Mouse (Mus musculus) liver, postnatal 0 days (tissue): ENCODE results near the gene Pkd1l2.

Experiments used
- CTCF ChIP-seq: sonication (generic); IDR thresholded peaks from 2 replicates; pipeline ENCODE4 v1.5.1; 2016; ENCODE audit warnings: antibody characterized with exemption, low read depth
- EP300 ChIP-seq: IDR thresholded peaks from 2 replicates; pipeline ENCODE4 v1.6.1; 2016; ENCODE audit warnings: antibody characterized with exemption, low read depth, mild to moderate bottlenecking

DNA sequence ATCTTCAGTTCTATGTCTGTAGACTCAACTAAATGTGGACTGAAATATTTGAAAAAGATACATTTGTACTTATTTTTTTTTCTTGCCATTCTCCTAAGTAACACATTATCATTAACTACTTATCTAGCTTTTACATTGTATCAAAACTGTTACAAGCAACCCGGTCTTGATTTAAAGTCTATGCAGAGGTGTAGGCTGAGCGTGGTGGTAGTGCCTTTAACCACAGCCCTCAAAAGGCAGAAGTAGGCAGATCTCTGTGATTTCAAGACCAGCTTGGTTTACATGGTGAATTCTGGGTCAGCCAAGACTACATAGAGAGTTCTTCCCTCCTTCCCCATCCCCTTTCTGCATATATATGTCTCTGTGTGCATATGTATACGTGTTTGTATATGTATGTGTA is 38.7 kb downstream of the Pkd1l2 start:
- TF ChIP-seq CTCF (no peak), EP300 (no peak)
